Mouse (Mus musculus) mouse trophoblast stem cell (cell line): Measurements from ENCODE around the gene Zfp473.
"Not testable (repeated sequence)": the region's sequence is repeated elsewhere in the genome, so short reads cannot be mapped to it uniquely, and the experiment has no call there.

Experiments
- in situ Hi-C, 2 experiments: fragments of 300-500 bp; cut with MseI, MboI; formaldehyde crosslinking; loops; 2 replicates in 1 of 2; 3 replicates in 1 of 2; pipeline ENCODE4 v1.15.1; 2025

Gene Zfp473

DNA sequence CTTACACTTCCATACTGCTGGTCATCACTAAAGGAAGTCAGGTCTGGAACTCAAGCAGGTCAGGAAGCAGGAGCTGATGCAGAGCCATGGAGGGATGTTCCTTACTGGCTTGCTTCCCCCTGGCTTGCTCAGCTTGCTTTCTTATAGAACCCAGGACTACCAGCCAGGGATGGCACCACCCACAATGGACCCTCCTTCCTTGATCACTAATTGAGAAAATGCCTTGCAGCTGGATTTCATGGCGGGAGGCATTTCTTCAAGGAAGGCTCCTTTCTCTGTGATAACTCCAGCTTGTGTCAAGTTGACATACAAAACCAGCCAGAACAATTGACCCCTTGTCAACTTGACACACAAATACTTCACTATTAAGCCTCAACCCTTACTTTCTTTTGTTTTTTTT lies at the start of gene Zfp473:
TSS of gene Zfp473 (minus strand) at position 101 of the 400 bp plus-strand sequence.
- in situ Hi-C loops = not testable (repeated sequence)

DNA sequence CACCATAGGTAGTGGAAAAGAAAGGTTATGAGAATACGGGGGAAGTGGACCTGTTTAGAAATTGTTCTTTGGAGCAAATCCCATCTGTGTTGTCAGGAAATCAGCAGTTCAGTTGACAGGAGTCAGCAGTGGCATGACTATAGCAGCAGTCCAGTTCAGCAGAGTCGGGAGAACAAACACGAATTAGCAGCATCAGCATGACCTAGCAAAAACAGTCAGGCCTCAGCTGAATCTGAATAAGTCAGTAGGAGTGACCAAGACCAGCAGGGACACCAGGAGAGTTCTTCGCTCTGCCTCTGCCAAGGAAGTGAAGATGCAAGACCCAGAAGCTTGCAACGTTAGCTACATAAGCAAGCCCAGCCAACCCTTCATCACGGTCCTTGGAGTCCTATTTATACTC lies 41.9 kb upstream of the Zfp473 start:
- in situ Hi-C loops = loop anchor here (5.0 kb wide), 1 partner anchor 1380 kb away; no protein-coding TSS in a partner anchor

DNA sequence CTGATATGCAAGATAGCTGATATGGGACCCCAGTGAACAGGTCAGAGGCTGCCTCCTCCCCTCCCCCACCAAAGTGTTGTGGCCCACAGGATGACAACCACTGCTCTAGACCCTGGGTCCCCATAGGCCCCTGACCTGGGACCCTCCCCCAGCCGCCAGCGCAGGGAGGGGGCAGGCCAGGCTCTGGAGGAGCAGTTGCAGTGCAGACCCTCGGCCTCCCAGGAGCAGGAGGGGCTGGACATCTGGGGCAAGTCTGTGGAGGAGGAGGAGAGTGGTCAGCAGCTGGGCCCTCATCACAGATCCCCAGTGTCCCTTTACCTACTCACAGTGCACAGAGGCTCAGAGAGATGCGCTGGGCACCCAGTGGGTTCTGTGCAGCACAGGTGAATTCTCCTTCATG lies 39.2 kb upstream of the Zfp473 start:
- in situ Hi-C loops = loop anchor here (5.0 kb wide), 1 partner anchor 1378 kb away; no protein-coding TSS in a partner anchor

DNA sequence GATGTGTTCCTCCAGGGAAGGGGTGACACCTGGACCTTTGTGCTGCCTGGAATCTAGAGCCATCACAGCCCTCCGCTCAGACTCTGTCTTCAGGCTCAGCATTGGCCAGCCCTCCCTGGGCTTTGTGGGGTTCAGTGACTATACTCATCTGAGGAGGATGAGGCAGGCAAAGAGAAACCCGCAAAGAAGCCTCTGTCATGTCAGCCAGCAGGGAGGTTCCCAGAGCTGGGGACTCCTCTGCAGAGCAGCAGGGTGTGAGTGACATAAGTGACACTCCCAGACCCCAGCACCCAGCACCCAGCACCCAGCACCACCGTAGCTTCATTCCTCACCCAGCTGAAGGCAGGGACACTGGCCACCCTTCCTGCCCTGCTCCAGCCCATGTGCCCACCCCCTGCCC lies 38.7 kb upstream of the Zfp473 start:
- in situ Hi-C loops = no loop called here

DNA sequence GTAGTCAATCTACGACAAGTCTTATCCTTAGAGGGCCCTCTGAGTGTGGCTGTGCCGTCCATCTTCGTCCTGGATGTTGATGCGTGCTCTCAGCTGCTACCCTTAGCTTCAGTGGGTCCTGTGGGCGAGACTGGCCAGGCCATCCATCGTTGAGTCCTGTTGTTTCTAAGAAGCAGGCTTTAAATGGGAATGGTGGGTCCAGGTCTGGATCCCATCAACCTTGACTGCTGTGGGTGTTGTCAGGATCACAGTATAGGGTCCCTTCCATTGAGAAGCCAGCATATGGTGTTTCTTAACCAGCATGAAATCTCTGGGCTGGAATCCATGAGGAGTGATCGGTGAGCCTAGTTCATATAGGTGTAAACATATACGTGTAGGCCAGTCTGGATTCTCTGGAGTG lies 29.3 kb upstream of the Zfp473 start:
- in situ Hi-C loops = no loop called here

DNA sequence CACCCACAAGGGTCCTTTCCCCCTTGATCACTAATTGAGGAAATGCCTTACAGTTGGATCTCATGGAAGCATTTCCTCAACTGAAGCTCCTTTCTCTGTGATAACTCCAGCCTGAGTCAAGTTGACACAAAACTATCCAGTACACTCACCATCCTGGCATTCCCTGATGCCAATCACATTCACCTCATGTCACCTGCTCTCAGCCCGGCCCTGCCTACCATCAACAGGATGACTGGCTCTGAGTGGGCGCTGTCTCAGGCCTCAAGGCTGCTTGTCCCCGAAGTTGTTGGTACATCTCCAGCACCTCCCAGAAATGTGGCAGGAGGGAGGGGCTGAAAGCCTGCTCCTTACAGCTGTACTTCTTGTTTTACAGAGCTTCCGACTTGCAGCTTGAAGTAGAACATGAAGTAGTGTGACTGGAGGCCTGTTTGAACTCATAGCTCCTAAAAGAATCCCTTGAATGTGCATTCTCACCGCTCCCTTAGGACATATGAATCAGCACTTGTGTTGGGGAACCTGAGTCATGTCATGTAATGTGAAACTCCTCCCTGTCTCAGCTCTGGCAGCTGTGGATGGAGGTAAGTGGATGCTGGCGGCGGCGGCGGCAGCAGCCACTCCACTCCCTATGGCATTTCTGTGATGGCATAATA lies 26.1 kb upstream of the Zfp473 start:
- in situ Hi-C loops = no loop called here

DNA sequence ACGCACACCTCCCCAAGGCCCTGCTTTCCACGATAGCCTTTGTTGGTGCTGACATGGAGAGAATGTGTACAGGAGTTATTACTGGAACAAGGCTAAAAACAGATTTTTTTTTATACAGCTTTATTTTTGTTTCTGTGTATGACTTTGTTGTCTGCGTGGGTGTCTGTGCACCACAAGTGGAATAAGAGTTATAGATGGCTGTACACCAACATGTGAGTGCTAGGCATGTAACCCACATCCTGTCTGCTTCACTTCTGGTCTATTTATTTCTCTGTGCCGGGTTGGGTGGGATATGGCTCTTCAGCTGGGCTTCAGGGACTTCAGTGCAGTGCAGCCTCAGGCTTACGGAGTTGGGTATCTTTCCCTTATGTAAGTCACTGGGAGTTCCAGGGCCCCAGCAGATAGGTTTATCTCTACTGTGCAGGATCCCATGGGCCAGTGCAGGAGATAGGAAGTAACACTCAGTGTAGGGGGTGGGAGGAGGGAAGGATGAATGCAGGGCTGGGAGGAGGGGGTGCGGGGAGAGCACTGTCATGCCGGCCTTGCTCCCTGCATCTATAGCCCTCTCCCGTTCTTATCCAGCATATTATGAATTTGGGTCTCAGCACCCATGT lies 21.8 kb upstream of the Zfp473 start:
- in situ Hi-C loops = no loop called here

DNA sequence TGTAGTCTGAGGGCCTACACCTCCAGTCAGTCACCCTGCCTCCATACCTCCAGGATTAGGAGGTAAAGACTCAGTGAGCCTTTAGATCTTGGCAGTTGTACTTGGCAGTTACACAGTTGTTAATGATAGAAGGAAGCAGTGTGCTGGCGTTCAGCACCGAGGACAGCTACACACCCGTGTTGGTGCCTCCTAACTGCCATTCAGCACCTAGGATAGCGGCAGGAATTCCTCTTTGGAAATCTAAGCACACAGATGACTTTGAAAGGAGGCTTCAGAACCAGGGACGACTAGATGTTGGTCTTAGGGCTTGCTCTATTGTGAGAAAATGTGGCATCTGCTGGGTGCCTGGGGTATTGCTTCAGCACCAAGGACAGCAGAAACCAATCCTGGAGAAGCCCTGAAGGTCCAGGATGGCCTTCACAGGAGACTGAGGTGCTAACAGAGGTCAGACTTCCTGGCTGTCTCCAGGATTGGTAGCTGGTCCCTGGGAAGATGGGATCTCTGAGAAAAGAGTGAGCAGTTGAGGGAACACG lies 19.3 kb upstream of the Zfp473 start:
- in situ Hi-C loops = no loop called here

DNA sequence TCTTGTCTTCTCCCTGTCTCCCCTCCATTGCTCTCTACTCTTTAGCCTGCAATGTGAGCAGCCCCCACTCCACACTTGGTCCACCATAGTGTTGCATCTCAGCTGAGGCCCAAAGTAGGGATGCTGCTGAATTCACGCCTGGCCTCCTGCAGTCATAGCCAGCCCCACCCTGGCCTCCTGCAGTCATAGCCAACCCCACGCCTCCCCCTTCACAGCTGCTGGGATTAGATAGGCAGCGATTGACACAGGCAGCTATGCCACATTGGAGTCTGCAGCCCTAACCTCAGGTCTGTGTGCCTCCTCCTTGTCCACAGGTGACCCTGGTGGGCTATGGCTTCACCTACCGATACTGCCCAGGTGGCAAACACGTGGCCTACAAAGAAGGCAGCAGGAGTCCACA lies 17.3 kb upstream of the Zfp473 start:
- in situ Hi-C loops = no loop called here

DNA sequence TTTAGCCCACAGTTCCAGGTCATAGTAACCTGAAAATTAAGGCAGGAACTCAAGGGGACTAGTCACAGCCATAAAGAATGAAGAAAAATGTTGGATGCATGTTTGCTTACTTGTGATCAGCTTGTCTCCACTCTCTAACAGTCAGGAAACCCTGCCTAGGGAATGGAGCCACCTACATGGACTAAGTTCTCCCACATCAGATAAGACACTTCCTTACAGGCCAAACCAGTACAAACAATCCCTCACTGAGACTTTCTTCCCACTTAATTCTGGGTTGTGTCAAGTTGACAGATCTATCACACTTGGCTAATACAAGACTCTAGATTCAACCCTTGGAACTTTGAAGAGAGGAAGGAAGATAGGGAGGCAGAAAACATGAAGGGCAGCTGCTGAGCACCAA lies 9.5 kb upstream of the Zfp473 start:
- in situ Hi-C loops = no loop called here

DNA sequence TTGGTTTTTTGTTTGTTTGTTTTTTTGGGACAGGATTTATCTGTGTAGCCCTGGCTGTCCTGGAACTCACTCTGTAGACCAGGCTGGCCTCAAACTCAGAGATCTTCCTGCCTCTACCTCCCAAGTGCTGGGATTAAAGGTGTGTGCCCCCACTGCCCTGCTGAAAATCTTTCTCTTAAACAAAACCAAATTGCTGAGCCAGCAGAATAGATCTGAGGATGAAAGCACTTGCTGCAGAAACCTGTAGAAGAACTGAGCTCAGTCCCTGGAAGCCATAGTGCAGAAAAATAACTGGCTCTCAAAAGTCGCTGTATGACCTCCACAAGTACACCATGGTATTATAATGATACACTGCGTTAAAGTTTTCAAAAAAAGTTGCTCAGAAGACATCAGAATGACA lies 6.3 kb upstream of the Zfp473 start:
- in situ Hi-C loops = no loop called here

DNA sequence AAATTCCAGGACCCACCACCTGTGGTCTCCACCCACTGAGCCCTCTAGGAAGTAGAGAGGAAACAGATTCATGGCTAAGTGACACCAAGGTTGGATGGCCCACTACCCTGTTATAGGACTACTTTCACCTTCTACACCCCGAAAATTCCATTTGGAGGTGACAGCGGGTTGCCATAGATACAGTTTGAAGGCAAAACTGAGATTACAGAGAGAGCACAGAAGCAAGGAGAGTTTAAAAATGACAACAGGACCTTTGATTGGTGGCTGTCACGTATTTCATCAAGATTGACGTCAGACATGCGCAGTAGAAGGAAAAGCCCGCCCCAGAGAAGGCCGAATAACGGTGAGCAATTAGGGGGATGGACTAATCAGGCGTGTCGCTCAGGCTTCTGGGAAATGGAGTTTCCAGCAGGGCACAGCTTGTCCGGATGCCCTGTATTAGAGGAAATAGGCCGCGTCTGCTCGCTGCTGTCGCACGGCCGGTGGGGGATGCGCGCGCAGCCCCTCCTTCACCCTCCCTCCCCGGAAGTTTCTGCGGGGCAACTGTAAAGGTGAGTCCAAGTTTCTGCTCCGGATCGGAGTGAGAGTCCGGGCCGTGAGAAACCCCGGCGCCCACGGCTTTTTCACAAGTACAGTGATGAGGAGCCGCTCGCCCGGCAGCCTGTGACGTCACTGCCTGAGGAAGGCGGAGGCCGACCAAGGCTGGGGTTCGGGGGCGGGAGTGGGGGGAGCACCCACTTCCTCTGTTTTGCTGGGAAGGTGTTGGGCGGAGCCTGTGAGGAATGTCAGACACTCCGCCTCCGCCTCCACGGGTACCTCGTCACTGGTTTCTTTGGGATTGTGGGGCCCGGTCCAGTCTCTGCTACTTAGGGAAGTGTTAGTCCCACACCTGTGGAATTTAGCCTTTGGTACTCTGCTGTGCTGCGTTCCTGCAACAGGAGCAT lies 2.5 kb downstream of the Zfp473 start, which contains the start of gene Vrk3:
TSS of gene Vrk3 (plus strand) at position 313 of the 944 bp plus-strand sequence.
- in situ Hi-C loops = no loop called here

DNA sequence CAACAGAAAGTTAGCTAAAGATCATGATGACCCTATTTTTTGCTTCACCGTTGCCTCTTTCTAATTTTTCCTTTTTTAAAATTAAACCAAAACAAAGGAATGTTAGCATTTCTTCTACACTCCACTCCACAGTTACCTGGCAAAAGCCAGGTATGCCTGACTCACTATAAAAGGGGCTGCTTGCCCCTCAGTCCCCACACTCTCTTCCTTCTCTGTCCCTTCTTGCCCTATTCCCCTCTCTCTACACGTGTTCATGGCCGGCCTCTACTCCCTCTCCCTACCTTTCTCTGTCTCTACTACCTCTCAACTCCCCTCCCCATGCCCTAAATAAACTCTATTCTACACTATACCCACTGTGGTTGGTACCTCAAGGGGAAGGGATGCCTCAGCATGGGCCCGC lies 3.7 kb downstream of the Zfp473 start:
- in situ Hi-C loops = no loop called here

DNA sequence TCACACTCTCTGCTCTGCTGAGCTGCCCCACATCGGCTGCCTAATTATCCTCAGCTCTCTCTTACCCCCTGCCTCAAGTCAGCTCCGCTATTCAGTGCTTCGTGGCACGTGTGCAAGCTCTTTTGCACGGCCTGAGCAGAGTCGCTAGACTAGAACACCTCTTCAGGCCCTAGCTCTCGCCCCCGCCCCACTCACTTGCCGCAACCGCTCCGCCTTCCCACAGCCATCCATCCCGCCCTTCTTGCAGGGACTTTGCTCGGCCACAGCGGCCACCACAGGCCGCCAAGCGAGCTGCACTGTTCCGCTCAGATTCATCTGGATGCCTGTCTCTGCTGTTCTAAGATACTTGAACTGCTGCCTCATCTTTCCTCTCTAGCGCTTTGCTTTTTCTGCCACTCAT lies 5.8 kb downstream of the Zfp473 start:
- in situ Hi-C loops = no loop called here

DNA sequence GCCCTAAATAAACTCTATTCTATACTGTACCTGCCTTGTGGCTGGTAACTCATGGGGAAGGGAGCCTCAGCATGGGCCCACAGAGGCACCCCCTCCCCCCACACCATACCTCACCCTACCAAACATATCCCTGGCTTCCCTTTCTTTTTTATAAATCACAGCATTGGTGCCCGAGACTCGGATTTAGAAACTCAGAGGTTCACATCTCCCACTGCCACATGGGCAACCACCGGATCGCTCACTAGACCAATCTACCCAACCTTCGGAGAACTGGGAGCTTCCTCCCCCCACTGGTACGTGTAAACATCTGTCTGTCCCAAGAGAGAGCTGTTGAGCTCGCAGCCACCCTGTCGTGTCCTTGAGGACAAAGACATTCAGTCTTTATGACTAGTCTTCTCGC lies 6.6 kb downstream of the Zfp473 start:
- in situ Hi-C loops = no loop called here

DNA sequence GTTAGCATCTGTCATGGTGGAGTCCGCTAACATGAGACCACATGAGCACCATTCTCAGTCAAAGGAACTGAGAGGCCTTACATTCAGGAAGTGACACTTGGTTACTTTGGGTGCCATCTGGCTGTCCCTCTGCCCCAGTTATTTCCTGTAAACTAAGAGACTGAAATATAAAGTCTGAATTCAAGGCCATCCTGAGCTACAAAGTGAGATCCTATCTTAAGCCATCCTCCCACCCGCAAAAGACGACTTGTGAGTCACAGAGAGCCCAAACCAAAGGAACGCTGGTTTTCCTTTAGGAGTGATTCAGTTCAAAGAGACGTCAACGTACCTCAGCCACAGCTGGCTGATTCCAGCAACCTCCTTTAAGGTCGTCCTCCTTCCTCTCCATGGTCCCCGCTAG lies 9.5 kb downstream of the Zfp473 start:
- in situ Hi-C loops = no loop called here

DNA sequence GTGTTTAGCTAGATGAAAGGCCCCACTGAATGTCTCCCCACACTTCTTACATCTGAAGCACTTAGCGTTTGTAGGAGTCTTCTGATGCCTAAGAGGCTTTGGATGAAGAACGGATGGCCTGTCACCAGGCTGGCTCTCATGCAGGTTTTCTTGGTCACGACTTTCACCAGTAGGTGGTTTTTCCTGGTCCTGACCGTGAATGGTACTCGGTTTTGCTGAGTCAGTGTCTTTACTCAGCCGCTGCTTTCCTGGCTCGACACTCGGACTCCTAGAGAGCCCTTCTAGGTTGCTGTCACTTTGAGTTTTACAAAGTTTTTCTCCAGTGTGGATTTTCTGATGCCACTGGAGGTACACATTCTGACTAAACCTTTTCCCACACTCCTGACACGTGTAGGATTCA lies 17.1 kb downstream of the Zfp473 start:
- in situ Hi-C loops = no loop called here

DNA sequence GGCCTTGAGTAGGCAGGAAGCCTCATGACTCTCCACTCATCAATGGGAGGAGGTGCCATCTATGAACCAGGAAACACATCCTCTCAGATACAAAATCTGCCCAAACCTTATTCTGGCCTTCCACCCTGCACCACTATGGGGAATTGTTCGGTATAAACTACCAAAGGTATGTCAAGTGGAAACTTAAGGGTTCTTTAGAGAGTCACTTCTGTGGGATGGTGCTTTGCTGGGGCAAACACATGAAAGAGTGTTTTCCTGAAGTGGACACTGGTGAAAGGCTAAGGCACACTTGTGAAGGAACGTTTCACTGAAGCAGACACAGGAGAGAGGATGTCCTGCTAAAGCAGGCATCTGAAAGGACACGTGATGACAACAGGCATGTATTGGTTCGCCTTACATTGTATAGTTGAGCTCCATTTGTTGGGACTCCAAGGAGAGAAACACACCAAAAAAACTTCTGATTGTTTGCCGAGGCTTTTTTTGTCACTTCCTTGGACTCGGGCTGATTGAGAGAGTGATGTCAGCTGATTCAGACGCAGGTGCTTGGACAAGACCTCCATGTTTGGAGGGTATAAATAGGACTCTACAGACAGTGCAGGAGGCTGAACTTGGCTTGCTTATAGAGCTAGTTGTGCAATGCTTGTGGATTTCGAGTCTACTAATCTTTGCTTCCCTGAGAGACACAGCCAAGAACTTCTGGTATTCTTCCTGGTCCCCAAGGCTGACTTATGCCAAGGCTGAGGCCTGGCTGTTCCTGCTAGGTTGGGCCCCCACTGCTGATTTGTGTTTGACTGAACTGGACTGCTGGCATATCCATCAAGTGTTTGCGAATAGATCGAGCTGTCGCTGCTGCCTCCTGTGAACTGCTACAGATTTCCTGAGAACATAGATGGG lies 22.5 kb downstream of the Zfp473 start:
- in situ Hi-C loops = no loop called here

DNA sequence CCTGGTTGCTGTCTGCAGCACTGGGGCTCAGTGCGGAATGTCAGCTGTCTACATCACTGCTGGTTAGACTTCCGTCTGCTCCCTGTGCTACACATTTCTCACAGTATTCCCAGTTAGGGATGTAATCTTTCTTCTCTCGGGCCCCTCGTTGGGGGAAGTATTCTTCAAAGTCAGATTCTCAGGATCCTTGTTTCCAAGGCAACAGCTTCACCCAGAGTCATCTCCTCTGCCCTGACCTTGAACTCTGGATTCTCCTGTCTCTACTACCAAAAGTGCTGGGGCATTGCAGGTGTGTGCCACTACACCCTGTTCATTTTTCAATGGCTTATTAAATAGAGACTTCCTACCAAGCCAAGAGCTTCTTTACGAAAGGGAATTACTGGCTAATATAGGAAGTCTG lies 23.7 kb downstream of the Zfp473 start:
- in situ Hi-C loops = no loop called here

DNA sequence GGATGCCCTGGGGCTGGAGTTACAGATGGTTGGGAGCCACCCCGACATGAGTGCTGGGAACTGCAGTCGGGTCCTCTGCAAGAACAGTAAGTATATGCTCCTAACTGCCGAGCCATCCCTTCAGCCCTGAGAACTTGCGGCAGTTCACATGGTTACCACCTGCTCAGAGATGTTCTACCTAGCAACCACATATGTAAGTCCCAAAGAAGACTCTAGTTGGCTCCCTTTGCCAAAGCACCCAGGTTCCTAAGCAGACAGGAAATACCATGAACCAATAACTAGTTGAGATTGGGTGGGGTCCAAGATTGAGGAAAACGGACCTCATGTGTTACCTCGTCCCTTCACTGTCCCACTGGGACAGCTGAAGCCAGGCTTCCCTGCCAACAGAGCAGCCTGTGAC lies 24.5 kb downstream of the Zfp473 start:
- in situ Hi-C loops = no loop called here

DNA sequence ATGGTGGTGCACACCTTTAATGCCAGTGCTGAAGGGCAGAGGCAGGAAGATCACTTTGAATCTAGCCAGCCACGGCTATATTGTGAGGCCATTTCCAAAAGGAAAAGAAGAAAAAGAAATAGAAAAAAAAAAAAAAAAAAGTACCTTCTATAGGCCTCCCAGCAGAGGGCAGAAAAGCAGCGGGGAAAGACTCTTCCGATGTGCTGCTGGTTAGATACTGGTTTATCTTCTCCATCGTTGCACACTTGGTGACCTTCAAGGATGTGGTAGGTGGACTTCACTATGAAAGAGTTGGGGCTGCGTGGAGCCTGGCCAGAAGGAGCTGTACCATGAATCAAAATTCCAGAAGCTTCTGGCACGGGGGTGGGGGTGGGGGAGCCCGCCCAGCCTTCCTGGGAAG lies 26.5 kb downstream of the Zfp473 start:
- in situ Hi-C loops = no loop called here
